Mouse (Mus musculus) spleen, postnatal 14 days (tissue): ENCODE measurements around the gene Fbrsl1.
A peak's percentile ranks its signal among the peaks of the same experiment; 100 is the strongest.
"Not testable (repeated sequence)": the region's sequence is repeated elsewhere in the genome, so short reads cannot be mapped to it uniquely, and the experiment has no call there.

Experiments
- DNase-seq, 2 experiments: peaks; one replicate each; pipeline ENCODE4 v3.0.0; 2021 to 2022; ENCODE audit warnings: low spot score in 2 of 2

The Fbrsl1 gene

GRCm38 (mm10) chr5:110455272-110455671 lies 7.0 kb upstream of the Fbrsl1 start:
- no peak for DNase-seq

- DNase-seq = no peak
Measured at GRCm38 (mm10) chr5:110449294-110449693, 991 bp upstream of the Fbrsl1 start.

GRCm38 (mm10) chr5:110447720-110448435 lies 425 bp downstream of the Fbrsl1 start:
- peak in 1 of 2 experiments; percentile 12 for DNase-seq

- no peak for DNase-seq
Measured at GRCm38 (mm10) chr5:110444509-110444908, 3.8 kb downstream of the Fbrsl1 start.

GRCm38 (mm10) chr5:110442966-110443590 lies 5.2 kb downstream of the Fbrsl1 start:
- no peak for DNase-seq

GRCm38 (mm10) chr5:110439565-110440310 lies 8.6 kb downstream of the Fbrsl1 start:
- no peak for DNase-seq

- DNase-seq = no peak
Measured at GRCm38 (mm10) chr5:110438591-110438990, 9.7 kb downstream of the Fbrsl1 start.

- no peak for DNase-seq
Measured at GRCm38 (mm10) chr5:110437632-110438261, 10.6 kb downstream of the Fbrsl1 start.

- DNase-seq = not testable (repeated sequence)
Measured at GRCm38 (mm10) chr5:110436166-110436565, 12.1 kb downstream of the Fbrsl1 start.

- no peak for DNase-seq
Measured at GRCm38 (mm10) chr5:110434816-110435215, 13.5 kb downstream of the Fbrsl1 start.

- peak in 1 of 2 experiments; percentile 31 for DNase-seq
Measured at GRCm38 (mm10) chr5:110429045-110429444, 19.3 kb downstream of the Fbrsl1 start.

GRCm38 (mm10) chr5:110428290-110428689 lies 20.0 kb downstream of the Fbrsl1 start:
- DNase-seq = no peak

- DNase-seq = no peak
Measured at GRCm38 (mm10) chr5:110425187-110425586, 23.1 kb downstream of the Fbrsl1 start.

GRCm38 (mm10) chr5:110424204-110424603 lies 24.1 kb downstream of the Fbrsl1 start:
- DNase-seq = no peak

GRCm38 (mm10) chr5:110421393-110421792 lies 26.9 kb downstream of the Fbrsl1 start:
- no peak for DNase-seq

- DNase-seq = no peak
Measured at GRCm38 (mm10) chr5:110420950-110421349, 27.4 kb downstream of the Fbrsl1 start.

- no peak for DNase-seq
Measured at GRCm38 (mm10) chr5:110420201-110420600, 28.1 kb downstream of the Fbrsl1 start.

GRCm38 (mm10) chr5:110418523-110418911 lies 29.8 kb downstream of the Fbrsl1 start:
- DNase-seq = no peak

GRCm38 (mm10) chr5:110417756-110418522 lies 30.4 kb downstream of the Fbrsl1 start:
- DNase-seq = no peak

GRCm38 (mm10) chr5:110416825-110417401 lies 31.4 kb downstream of the Fbrsl1 start:
- DNase-seq = no peak
